Mouse (Mus musculus) embryonic facial prominence, embryonic 12.5 days (tissue): ENCODE measurements around the gene Calm3. TPM values are rescaled to one million over a fixed set of nuclear protein-coding genes. Genes with fewer than 3 reads are reported as not detected.

Experiments used
- ATAC-seq: fragments of 200-750 bp; cut with Nextera tagmentation; 2 replicates; pipeline ENCODE4 v1.8.0; 2017; ENCODE audit not compliant: insufficient number of reproducible peaks, insufficient read depth, low FRiP score, low TSS enrichment
- H3K27ac ChIP-seq: fragments of 300-500 bp; sonication (generic); 2 replicates; pipeline ENCODE4 v1.5.1; 2016; ENCODE audit warnings: mild to moderate bottlenecking
- H3K27me3 ChIP-seq: fragments of 300-500 bp; sonication (generic); 2 replicates; pipeline ENCODE4 v1.6.1; 2016; ENCODE audit warnings: mild to moderate bottlenecking, moderate library complexity
- H3K36me3 ChIP-seq: fragments of 300-500 bp; sonication (generic); 2 replicates; pipeline ENCODE4 v1.6.1; 2016; ENCODE audit warnings: mild to moderate bottlenecking
- H3K4me1 ChIP-seq: fragments of 300-500 bp; sonication (generic); 2 replicates; pipeline ENCODE4 v1.6.1; 2016
- H3K4me2 ChIP-seq: fragments of 300-500 bp; sonication (generic); replicated peaks from 2 replicates; pipeline ENCODE4 v1.6.1; 2016; ENCODE audit warnings: mild to moderate bottlenecking, moderate library complexity
- H3K4me3 ChIP-seq: fragments of 300-500 bp; sonication (generic); 2 replicates; pipeline ENCODE4 v1.5.1; 2016; ENCODE audit warnings: mild to moderate bottlenecking
- H3K9ac ChIP-seq: fragments of 300-500 bp; sonication (generic); 2 replicates; pipeline ENCODE4 v1.6.1; 2016; ENCODE audit warnings: mild to moderate bottlenecking, moderate library complexity
- H3K9me3 ChIP-seq: fragments of 300-500 bp; sonication (generic); 2 replicates; pipeline ENCODE4 v1.6.1; 2016; ENCODE audit warnings: mild to moderate bottlenecking, moderate library complexity
- WGBS: fragments of 180-500 bp; shearing (Covaris S2); methylation state at CpG from one replicate; pipeline ENCODE4 v1.1.7; 2016; 5-methylcytosine and 5-hydroxymethylcytosine counted together
- polyA plus RNA-seq: library from polyadenylated mRNA; unstranded; fragments of >200 nt; fragmentation: Nextera tagmentation; extraction: Ambion mirVana; gene quantifications from 2 replicates; pipeline ENCODE4 v1.2.1, GENCODE M21; 2016

Gene Calm3
- polyA plus RNA-seq, 1 experiment from 2014 or later = 123 TPM

DNA sequence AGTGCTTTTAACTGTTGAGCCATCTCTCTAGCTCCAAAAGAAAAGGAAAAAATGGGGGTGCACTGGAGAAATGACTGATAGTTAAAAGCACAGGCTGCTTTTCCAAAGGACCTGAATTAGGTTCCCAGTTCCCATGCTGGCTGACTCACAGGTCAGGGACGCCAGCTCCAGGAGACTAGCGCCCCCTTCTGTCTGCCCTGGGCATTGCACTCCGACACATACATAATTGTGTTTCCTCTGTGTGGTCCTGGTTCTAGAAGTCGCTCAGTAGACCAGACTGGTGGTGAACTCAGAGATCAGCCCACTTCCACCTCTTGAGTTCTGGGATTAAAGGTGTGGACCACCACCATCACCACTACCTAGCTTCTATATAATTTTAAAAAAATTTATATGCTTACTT is 13.4 kb upstream of the Calm3 start:
- no peaks in the 10 kb centered on the region for H3K9me3 ChIP-seq
- peaks cover 9% of the 10 kb centered on the region; the same call in 1 of the 2 replicates for H3K4me1 ChIP-seq
- 52% methylated on average over 4 of the region's 4 CpGs for WGBS
- H3K9ac ChIP-seq = no peak overlapping the region
- no peak for ATAC-seq
- no peaks in the 10 kb centered on the region for H3K27me3 ChIP-seq
- no peak overlapping the region for H3K27ac ChIP-seq
- H3K4me2 ChIP-seq = no peak overlapping the region
- no peaks in the 10 kb centered on the region for H3K36me3 ChIP-seq
- no peak overlapping the region for H3K4me3 ChIP-seq

DNA sequence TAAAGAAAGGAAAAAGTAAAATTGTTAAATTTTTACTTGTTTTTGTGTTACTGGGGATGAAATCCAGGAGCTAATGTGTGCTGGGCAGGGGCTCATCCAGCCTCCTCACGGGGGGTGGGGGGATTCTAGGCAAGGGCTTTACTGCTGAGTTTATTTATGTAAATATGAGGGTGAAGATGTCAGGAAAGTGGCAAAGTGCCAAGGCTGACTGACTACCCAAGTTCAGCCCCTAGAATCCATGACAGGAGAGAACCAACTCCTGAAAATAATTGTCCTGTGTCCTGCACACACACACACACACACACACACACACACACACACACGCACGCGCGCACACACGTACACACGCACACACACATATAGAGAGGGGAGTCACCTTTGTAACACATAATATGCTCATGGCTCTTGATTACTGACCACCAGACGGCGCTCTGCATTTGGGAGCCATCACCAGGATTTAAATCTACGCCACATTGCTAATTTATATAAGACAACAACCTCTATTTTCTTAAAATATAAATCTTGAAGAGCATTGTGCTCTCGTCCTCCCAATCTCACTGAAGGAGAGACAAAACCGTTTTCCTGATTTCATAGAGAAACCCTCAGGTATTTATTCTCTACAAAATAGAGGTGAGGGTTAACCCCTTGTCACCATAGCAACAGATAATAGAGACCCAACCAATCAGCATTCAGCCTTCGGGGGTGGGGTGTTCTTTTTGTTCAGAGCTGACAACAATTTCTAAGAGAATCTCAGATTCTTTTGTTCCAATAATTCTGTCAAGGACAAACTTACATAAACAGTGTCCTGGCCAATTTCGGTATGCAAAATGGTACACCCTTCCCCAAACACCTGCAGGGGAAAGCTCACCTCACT is 9.0 kb upstream of the Calm3 start:
- no peaks in the 10 kb centered on the region for H3K4me1 ChIP-seq
- no peak overlapping the region for H3K4me2 ChIP-seq
- no peaks in the 10 kb centered on the region for H3K27me3 ChIP-seq
- no peak overlapping the region for H3K27ac ChIP-seq
- no peaks in the 10 kb centered on the region for H3K9me3 ChIP-seq
- WGBS = 50% methylated on average over 14 of the region's 14 CpGs
- no peaks in the 10 kb centered on the region for H3K36me3 ChIP-seq
- no peak for ATAC-seq
- no peak overlapping the region for H3K9ac ChIP-seq
- H3K4me3 ChIP-seq = no peak overlapping the region

DNA sequence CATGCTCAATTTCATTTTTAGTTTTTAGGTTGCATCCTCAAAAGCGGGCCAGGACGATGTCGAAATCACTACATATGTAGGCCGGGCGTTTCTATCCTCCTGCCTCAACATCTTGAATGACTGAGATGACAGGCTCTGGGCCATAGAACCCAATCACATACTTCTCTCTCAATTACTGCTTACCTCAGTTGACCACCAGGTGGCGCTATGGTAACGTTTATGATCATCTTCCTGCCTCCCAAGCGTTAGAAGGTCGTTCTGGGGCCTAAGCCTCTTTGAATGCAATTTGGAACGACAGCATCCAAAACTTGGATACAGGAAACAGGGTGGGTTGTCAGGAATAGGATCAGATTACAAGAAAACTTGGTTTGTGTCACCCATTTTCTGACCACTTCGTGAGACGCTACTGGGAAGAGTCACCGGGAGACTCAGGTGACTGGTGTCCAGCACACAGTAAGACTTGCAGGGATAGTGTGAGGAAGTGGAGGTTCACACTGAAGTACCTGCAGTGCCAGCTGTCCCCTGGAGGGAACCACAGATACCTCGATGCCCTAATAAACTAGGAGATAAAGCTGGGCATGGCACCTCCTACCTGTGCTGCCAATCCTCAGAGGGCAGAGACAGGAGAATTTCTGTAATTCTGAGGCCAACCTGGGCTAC is 8.2 kb upstream of the Calm3 start:
- Histone ChIP-seq H3K36me3 (no peaks in the 10 kb centered on the region), H3K4me3 (no peak overlapping the region), H3K4me2 (no peak overlapping the region), H3K9ac (no peak overlapping the region), H3K27me3 (no peaks in the 10 kb centered on the region), H3K4me1 (no peaks in the 10 kb centered on the region), H3K27ac (no peak overlapping the region), H3K9me3 (no peaks in the 10 kb centered on the region)
- ATAC-seq = peak; percentile 36; the same call in 1 of the 2 replicates
- WGBS = 16% methylated on average over 14 of the region's 14 CpGs

DNA sequence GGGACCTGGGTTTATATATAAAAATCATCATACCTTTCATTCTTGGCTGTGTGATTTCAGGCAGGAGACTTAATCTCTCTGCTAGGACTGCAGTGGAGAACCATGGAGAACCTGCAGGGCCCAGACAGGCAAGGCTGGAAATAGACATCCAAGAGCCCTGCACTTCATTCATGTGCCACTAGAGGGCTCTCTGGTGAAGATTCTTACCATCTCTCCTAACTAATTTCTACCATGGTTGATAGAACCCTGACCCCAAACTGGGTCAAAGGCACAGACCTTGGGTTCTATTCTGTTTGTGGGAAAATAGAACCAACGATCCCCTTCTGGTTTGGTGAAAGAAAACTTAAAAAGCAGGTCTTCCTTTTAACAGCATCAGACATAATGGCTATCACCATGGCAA is 6.9 kb upstream of the Calm3 start:
- Histone ChIP-seq H3K4me2 (no peak overlapping the region), H3K36me3 (no peaks in the 10 kb centered on the region), H3K27ac (no peak overlapping the region), H3K4me1 (no peaks in the 10 kb centered on the region), H3K4me3 (no peak overlapping the region), H3K9me3 (no peaks in the 10 kb centered on the region), H3K27me3 (no peaks in the 10 kb centered on the region), H3K9ac (no peak overlapping the region)
- no peak for ATAC-seq
- 5% methylated on average over 1 of the region's 1 CpGs for WGBS

DNA sequence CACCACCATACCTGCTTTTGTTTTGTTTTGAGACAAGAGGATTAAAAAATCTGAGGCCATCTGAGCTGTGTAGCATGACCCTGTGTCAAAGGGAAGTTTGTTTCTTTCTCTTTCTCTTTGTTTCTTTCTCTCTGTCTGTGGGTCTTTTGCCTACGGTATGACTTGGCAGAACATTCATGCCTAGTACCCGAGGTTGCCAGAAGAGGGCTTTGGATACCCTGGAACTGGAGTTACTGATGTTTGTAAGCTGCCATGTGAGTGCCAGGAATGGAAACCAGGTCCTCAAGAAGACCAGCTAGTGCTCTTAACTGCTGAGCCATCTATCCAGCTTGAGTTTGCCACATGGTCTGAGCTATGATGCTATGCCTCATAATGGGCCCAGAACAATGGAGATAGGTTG is 4.4 kb upstream of the Calm3 start:
- 53% methylated on average over 2 of the region's 2 CpGs for WGBS
- no peaks in the 10 kb centered on the region for H3K9me3 ChIP-seq
- H3K36me3 ChIP-seq = no peaks in the 10 kb centered on the region
- no peak overlapping the region for H3K9ac ChIP-seq
- H3K4me3 ChIP-seq = no peak overlapping the region
- ATAC-seq = no peak
- no peaks in the 10 kb centered on the region for H3K4me1 ChIP-seq
- H3K27ac ChIP-seq = no peak overlapping the region
- H3K27me3 ChIP-seq = no peaks in the 10 kb centered on the region
- no peak overlapping the region for H3K4me2 ChIP-seq

DNA sequence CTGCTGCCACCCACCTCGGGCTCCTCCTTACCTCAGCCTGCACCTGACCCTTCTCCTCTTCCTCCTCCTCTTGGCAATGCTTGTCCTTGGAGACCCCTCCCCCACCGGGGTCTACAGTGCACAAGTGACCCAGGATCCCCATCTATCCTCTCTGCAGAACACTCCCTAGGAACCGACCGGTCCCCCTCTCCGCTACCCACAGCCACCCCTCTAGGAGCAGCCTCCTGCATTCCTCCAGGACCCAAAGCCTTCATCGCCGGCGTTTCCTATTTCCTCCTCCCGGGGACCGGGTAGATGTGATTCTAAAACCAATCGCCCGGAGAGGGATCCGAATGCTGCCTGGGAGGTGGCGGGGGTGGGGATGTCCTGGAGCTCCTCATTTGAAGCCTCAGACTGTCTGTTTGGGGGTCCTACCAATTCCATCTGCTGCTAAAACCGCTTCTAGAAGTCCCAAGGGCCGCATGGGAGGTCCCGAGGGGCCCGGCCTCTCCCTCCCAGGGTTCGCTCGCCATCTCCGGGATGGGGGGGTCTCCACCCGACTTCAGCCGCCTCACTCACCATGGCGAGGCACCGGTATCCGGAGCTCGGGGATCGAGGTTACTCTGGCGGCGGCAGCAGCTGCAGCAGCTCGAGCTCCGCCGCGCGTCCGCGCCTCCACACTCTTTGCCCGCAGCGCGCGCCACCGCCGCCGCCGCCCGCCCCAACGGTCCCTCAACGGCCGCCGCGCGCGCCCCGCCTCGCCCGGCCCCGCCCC is 454 bp downstream of the Calm3 start:
- H3K27ac ChIP-seq = peak overlapping the region; percentile 97
- H3K4me3 ChIP-seq = peak overlapping the region; percentile 96
- H3K36me3 ChIP-seq = peaks cover 11% of the 10 kb centered on the region
- no peaks in the 10 kb centered on the region for H3K27me3 ChIP-seq
- under 1% methylated on average over 57 of the region's 57 CpGs for WGBS
- H3K4me2 ChIP-seq = peak overlapping the region; percentile 88
- peak overlapping the region; percentile 97 for H3K9ac ChIP-seq
- peaks cover 45% of the 10 kb centered on the region for H3K4me1 ChIP-seq
- ATAC-seq = no peak
- no peaks in the 10 kb centered on the region for H3K9me3 ChIP-seq

DNA sequence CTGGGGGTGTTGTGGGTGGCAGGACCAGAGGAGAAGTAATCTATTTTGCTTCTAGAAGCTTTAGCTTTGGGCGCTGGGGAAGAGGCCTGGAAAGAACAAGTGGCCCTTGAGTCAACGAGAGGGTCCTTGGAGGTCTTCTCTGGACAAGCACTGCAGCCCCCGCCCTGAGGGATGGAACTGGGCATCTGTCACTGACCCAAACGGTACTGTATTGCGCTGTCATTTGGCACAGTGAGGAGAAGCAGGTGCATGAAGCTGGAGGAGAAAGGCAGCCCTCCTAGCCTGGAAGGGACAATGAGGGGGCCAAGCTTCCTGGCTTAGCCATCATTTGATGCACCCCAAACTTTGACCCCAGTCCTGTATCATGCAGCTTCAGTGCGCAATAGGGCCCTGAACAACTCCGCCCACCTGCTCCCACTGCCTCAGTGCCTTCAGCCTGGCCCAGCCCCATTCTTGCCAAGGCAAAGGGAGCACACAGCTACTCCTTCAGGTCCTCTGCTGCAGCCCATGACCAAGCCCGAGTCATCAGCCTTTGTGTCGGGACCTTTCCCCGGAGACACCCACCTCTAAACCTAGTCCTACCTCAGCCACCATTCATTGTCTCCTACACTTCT is 1.4 kb downstream of the Calm3 start:
- H3K9ac ChIP-seq = peak overlapping the region; percentile 97

DNA sequence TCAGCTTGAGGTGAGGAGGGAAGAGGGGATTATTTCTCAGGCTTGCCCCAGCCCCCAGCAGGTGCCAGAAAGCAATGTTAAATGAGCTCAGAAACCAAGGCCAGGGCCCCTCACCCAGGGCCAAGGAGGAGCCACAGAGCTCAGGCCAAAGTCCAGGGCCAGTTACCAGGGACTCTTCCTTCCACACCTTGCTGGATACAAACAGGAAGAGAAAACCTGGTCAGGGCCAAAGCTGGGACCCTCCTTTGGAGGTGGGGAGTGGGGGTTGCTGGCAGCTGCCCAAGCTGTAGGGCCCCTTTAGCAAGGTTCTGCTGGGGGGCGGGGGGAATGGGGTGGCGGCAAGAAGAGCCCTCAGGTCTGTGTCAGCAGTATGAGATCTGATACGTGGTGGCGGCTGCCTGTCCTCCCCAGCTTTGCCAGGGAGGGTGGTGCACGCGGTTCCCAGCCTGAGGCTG is 2.0 kb downstream of the Calm3 start:
- peaks cover 27% of the 10 kb centered on the region for H3K36me3 ChIP-seq

More for the DNA sequence above, 1.4 kb downstream of the Calm3 start:
- Histone ChIP-seq H3K9me3 (no peaks in the 10 kb centered on the region), H3K4me2 (peak overlapping the region; percentile 88), H3K36me3 (peaks cover 21% of the 10 kb centered on the region), H3K4me1 (peaks cover 47% of the 10 kb centered on the region), H3K27ac (peak overlapping the region; percentile 97), H3K4me3 (peak overlapping the region; percentile 96), H3K27me3 (no peaks in the 10 kb centered on the region)
- no peak for ATAC-seq
- 47% methylated on average over 10 of the region's 10 CpGs for WGBS

DNA sequence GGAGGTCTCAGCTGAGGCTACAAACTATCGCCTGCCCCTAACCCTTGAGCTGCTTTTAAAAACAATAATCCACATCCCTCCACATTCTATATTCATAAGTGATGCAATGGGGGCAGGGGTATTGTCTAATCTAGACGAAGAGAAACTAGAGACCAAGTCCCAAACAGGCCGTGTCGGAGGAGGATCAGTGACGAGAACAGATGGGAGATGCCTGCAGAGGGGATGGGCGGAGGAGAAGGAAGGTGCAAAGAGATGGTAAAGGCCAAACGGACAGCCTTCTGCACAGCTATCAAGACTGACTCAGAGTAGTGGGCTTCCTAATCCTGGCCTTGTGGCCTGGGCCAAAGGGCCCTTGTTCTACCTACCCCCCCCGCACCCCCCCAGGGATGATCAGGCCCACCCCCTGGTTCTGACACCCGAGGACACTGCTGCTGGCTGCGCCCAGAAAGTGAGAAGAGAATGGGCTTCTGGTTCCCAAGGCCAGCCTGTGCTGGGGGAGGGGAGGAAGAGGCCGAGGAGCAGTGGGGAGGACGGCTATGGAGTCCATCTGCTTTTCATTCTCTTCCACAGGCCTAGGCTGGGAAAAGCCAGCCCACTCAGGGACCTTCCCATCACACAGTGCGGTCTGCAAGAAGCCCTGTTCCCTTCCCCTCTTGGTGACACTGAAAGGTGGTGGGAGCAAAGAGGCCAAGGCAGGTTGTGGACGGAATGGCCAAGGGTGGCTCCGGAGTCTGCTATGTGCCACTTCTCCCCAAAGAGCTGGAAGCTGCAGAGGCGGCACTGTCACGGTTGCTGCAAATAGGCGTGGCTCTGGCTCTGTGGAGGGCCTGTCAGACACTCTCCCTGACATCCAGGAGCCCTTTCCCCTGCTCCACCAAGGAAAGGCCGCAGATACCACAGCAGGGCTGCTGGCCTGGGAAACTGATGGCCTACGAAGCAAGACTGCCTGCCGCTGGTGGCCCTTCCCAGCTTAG is 2.8 kb downstream of the Calm3 start:
- Histone ChIP-seq H3K36me3 (peaks cover 35% of the 10 kb centered on the region), H3K9me3 (no peaks in the 10 kb centered on the region), H3K4me1 (peaks cover 47% of the 10 kb centered on the region), H3K27ac (peak overlapping the region; percentile 97), H3K4me2 (peak overlapping the region; percentile 88), H3K27me3 (no peaks in the 10 kb centered on the region), H3K9ac (peak overlapping the region; percentile 97), H3K4me3 (peak overlapping the region; percentile 96)
- 30% methylated on average over 21 of the region's 21 CpGs for WGBS
- ATAC-seq = peak; percentile 1; the same call in 1 of the 2 replicates

More for the DNA sequence above, 2.0 kb downstream of the Calm3 start:
- peak overlapping the region; percentile 97 for H3K9ac ChIP-seq
- H3K4me1 ChIP-seq = peaks cover 47% of the 10 kb centered on the region
- peak overlapping the region; percentile 97 for H3K27ac ChIP-seq
- ATAC-seq = no peak
- peak overlapping the region; percentile 96 for H3K4me3 ChIP-seq
- no peaks in the 10 kb centered on the region for H3K27me3 ChIP-seq
- WGBS = 33% methylated on average over 6 of the region's 6 CpGs
- peak overlapping the region; percentile 88 for H3K4me2 ChIP-seq
- no peaks in the 10 kb centered on the region for H3K9me3 ChIP-seq

DNA sequence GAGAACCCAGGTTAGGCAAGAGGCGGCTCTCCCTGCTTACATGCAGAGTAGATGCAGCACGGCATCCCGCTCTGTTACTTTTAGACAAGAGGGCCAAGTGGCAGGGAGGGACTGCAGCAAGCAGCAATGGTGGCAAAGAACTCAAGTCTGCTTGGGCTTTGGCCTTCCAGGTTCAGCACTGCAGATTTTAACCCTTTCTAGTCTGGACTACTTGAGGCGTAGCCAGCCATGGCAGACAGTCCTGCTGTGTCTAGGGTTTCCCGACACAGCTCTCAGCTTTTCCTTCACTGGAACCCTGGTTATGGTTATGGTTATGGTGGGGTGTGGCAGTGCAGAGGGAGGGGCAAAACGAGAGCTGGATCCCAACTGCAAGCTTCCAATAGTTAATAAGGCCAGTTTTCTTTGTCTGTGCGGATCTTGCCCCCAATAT is 3.7 kb downstream of the Calm3 start:
- peak overlapping the region; percentile 10 for H3K9ac ChIP-seq
- H3K4me1 ChIP-seq = peaks cover 47% of the 10 kb centered on the region
- peaks cover 43% of the 10 kb centered on the region for H3K36me3 ChIP-seq
- 70% methylated on average over 7 of the region's 7 CpGs for WGBS
- H3K4me2 ChIP-seq = peak overlapping the region; percentile 33
- ATAC-seq = no peak
- no peaks in the 10 kb centered on the region for H3K9me3 ChIP-seq
- 0 out of 2 replicates have a peak overlapping the region, but pooled peaks have one; percentile 3 for H3K4me3 ChIP-seq
- H3K27ac ChIP-seq = 0 out of 2 replicates have a peak overlapping the region, but pooled peaks have one; percentile 46
- H3K27me3 ChIP-seq = no peaks in the 10 kb centered on the region
